Mouse (Mus musculus) stomach, postnatal 0 days (tissue): ENCODE data around the gene Rnf220.

Experiments
- CTCF ChIP-seq: IDR thresholded peaks from 2 replicates; pipeline ENCODE4 v1.5.1; 2016; ENCODE audit warnings: antibody characterized with exemption, low read depth, mild to moderate bottlenecking, moderate library complexity
- EP300 ChIP-seq: optimal IDR thresholded peaks from 2 replicates; pipeline ENCODE3; 2016; ENCODE audit warnings: antibody characterized with exemption

- TF ChIP-seq EP300 (no peak), CTCF (no peak)
Measured at GRCm38 (mm10) chr4:117495869-117496401, 917 bp downstream of the Rnf220 start.
